Mouse (Mus musculus): ENCODE results near the gene Uqcc2.
A peak's percentile ranks its signal among the peaks of the same experiment; 100 is the strongest.

DNA sequence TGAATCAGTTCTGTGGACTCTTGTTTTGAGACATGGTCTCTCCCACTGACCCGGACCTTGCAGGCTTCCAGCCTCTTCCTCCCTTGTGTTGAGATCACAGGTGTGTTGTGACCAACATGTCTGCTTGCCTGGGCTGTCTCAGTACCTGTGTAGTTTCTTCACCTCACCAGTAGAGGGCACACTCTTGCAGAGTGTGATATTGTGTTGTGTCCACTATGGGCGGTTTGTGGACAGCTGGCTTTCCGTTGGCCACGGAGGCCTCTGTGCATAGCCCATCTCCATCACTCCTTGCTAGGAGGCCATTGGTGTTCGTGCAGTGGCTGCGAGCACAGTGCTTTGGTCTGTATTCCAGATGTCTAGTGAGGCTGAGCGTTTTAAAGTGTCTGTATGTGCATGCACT, 56.6 kb downstream of the Uqcc2 start:
- no peak for TF ChIP-seq POLR2A (IDR thresholded peaks at IDR 0.05; ENCODE audit: low read depth, low read length)
- TF ChIP-seq CTCF (IDR thresholded peaks at IDR 0.05; ENCODE audit: extremely low read depth, insufficient read depth, insufficient read length, insufficient replicate concordance): peak; percentile 9; the same call in 1 of the 2 replicates
